Mouse (Mus musculus): Measurements from ENCODE around the gene Pias3. TPM values are rescaled to one million over a fixed set of nuclear protein-coding genes. Genes with fewer than 3 reads are reported as not detected.
A peak's percentile ranks its signal among the peaks of the same experiment; 100 is the strongest.
"Not testable (repeated sequence)": the region's sequence is repeated elsewhere in the genome, so short reads cannot be mapped to it uniquely, and the experiment has no call there.

The Pias3 gene
- polyA plus RNA-seq, 1 experiment from 2014 or later: 70.2 TPM

DNA sequence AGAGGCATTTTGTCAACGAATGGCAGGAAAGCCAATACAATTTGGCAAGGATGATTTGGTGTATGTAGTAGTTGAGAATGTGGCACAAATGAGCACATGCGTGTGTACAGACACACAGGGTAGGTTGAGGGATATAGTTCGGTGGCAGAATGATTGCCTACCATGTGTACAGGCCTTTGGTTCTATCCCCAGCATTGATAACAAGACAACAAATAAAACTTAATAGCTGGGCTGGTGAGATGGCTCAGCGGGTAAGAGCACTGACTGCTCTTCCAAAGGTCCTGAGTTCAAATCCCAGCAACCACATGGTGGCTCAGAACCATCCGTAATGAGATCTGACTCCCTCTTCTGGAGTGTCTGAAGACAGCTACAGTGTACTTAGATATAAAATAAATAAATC lies 10.1 kb upstream of the Pias3 start:
- not testable (repeated sequence) for H3K9ac ChIP-seq (replicated peaks); H3K36me3 ChIP-seq; H3K4me1 ChIP-seq (replicated peaks); ATAC-seq (ENCODE audit: insufficient number of reproducible peaks, insufficient read depth, low FRiP score, low TSS enrichment, low read depth); H3K4me2 ChIP-seq; H3K4me3 ChIP-seq (replicated peaks); H3K9me3 ChIP-seq; H3K27ac ChIP-seq
- H3K27me3 ChIP-seq: peaks cover 39% of the 10 kb centered on the region
- 96% methylated on average over 5 of the region's 5 CpGs for WGBS

DNA sequence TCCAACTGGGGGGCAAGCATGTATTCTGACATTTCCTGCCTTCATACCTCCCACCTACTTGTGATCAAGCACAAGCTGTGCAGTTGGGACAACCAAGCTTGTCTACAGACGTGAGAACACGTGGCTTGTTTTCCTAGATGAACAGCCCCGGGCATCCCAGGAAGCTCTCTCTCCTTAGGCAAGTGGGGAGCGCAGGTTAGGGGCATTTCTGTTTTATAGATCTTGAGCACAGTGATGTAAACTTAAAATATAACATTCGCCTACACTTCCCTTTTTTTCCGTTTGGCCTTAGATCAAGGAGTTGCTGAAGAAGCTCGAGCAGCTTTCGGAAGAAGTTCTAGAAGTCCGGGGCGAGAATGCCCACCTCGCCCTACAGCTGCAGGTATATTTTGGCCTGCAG lies 7.3 kb upstream of the Pias3 start:
- H3K27ac ChIP-seq: no peak overlapping the region
- peaks cover 27% of the 10 kb centered on the region for H3K27me3 ChIP-seq
- no peaks in the 10 kb centered on the region for H3K9me3 ChIP-seq
- no peak overlapping the region for H3K4me2 ChIP-seq
- H3K4me3 ChIP-seq (replicated peaks): no peak overlapping the region
- 78% methylated on average over 11 of the region's 11 CpGs for WGBS
- ATAC-seq (ENCODE audit: insufficient number of reproducible peaks, insufficient read depth, low FRiP score, low TSS enrichment, low read depth): no peak
- H3K4me1 ChIP-seq (replicated peaks): 0 out of 2 replicates have a peak, but pooled peaks cover 7% of the 10 kb centered on the region
- H3K9ac ChIP-seq (replicated peaks): no peak overlapping the region
- no peaks in the 10 kb centered on the region for H3K36me3 ChIP-seq

DNA sequence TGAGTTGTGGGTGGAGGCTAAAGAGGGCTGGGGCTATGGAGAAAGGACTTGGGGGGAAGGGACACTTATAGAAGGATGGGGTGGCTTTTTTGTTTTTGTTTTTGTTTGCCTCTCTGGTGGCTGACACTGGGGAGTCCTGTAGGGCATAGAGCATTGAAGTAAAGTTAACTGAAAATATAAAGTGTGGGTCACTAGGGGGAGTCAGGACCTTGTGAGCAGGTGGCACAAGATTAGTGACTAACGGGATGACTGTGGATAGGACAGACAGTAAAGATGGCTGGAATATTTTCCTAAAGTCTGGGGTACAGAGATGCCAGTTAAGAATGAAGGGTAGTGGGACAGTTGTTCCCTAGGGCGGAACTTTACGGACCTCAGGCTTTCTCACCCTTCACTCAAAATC lies 5.9 kb upstream of the Pias3 start:
- ATAC-seq (ENCODE audit: insufficient number of reproducible peaks, insufficient read depth, low FRiP score, low TSS enrichment, low read depth): no peak
- no peak overlapping the region for H3K27ac ChIP-seq
- H3K4me1 ChIP-seq (replicated peaks): peaks cover 5% of the 10 kb centered on the region; the same call in 1 of the 2 replicates
- no peak overlapping the region for H3K4me3 ChIP-seq (replicated peaks)
- no peaks in the 10 kb centered on the region for H3K9me3 ChIP-seq
- H3K4me2 ChIP-seq: no peak overlapping the region
- no peaks in the 10 kb centered on the region for H3K36me3 ChIP-seq
- H3K27me3 ChIP-seq: peaks cover 12% of the 10 kb centered on the region
- no peak overlapping the region for H3K9ac ChIP-seq (replicated peaks)
- WGBS: 51% methylated on average over 3 of the region's 3 CpGs

DNA sequence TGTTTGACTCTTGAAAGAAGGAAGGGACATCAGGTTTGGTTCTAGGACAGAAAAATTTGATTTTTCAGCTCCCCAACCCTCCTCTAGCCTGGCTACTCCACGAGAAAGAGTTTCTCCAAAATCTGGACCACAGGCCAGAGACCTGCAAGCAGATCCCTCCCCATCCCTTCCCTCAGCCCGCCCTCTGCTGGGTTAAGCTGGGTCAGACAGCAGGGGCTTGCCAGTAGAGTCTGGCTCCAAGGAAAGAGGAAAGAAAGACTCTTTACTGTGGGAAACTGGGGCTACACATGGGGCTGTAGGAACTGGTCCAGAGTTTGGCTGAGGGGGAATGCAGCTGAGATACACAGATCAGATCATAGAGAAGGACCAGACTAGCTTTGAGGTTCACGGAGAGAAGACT lies 3.7 kb upstream of the Pias3 start:
- no peak for ATAC-seq (ENCODE audit: insufficient number of reproducible peaks, insufficient read depth, low FRiP score, low TSS enrichment, low read depth)
- Histone ChIP-seq H3K36me3 (no peaks in the 10 kb centered on the region), H3K27ac (no peak overlapping the region), H3K9me3 (no peaks in the 10 kb centered on the region), H3K27me3 (0 out of 2 replicates have a peak, but pooled peaks cover 6% of the 10 kb centered on the region), H3K4me1 (replicated peaks) (peaks cover 16% of the 10 kb centered on the region), H3K4me3 (replicated peaks) (no peak overlapping the region), H3K9ac (replicated peaks) (no peak overlapping the region), H3K4me2 (no peak overlapping the region)
- 25% methylated on average over 3 of the region's 3 CpGs for WGBS

DNA sequence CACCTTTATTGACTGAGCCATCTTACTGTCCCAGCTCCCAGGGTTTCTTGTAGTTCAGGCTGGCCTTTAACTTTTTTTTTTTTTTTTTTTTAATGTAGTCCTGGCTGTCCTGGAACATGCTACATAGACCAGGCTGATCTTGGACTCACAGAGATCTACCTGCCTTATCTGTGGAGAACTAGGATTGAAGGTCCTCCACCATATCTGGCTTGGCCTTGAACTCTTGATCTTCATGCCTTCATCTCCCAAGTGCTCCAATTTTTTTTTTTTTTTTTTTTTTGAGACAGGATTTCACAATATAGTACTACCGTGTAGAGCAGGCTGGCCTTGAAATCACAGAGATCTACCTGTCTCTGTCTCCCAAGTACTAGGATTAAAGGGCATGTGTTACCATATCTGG lies 2.6 kb upstream of the Pias3 start:
- no peaks in the 10 kb centered on the region for H3K36me3 ChIP-seq
- ATAC-seq (ENCODE audit: insufficient number of reproducible peaks, insufficient read depth, low FRiP score, low TSS enrichment, low read depth): no peak
- H3K4me3 ChIP-seq (replicated peaks): no peak overlapping the region
- no peak overlapping the region for H3K27ac ChIP-seq
- no peak overlapping the region for H3K4me2 ChIP-seq
- peaks cover 23% of the 10 kb centered on the region for H3K4me1 ChIP-seq (replicated peaks)
- no peaks in the 10 kb centered on the region for H3K9me3 ChIP-seq
- 72% methylated on average over 1 of the region's 1 CpGs for WGBS
- no peak overlapping the region for H3K9ac ChIP-seq (replicated peaks)
- 0 out of 2 replicates have a peak, but pooled peaks cover 6% of the 10 kb centered on the region for H3K27me3 ChIP-seq

DNA sequence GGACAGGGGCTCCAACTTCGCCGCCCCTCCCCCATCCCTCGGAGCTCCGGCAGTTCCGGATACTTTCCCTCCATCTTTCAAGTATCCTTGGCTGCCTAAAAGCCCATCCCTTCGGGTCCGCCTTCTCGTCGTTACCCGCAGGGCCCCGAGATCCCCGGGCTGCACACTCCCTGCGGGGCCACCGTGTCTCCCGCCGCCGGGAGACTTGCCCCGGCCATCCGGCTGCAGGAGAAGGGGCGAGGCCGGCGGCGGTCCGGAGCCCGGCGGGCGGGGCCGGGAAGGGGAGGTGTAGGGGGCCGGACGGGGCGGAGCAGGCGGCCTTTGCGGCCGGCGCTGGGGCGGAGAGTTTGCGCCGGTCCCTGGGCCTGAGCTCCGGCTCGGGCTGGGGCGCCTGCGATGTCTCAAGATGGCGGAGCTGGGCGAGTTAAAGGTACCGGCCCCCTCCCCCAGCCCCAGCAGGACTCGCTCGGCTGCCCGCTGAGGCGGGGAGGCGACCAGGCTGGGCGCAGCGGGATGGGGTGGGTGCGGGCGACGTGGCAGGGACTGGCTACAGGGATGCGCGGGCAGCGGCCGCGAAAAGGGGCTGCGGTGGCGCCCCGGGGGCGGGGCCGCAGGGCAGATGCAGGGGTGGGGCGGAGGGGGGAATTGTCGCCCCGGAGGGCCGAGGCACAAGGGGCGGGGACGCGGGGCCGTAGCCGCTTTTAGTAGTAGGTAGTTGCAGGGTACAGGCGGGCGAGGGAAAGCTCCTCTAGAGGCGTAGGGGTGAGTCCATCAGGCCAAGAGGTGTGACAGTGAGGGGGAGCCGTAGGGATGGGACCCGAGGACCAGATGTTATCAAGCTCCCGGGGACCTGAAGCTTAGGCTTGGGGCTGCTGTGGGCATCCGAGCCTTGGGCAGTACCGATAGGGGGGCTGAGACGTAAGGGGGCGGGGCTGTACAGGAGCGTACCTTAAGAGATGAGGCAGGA lies 865 bp downstream of the Pias3 start:
- Histone ChIP-seq H3K4me1 (replicated peaks) (peaks cover 32% of the 10 kb centered on the region), H3K27ac (peak overlapping the region; percentile 98), H3K9ac (replicated peaks) (peak overlapping the region; percentile 87), H3K36me3 (peaks cover 26% of the 10 kb centered on the region), H3K4me2 (peak overlapping the region; percentile 79), H3K4me3 (replicated peaks) (peak overlapping the region; percentile 83), H3K9me3 (no peaks in the 10 kb centered on the region), H3K27me3 (no peaks in the 10 kb centered on the region)
- peak; percentile 89 for ATAC-seq (ENCODE audit: insufficient number of reproducible peaks, insufficient read depth, low FRiP score, low TSS enrichment, low read depth)
- WGBS: under 1% methylated on average over 85 of the region's 85 CpGs

DNA sequence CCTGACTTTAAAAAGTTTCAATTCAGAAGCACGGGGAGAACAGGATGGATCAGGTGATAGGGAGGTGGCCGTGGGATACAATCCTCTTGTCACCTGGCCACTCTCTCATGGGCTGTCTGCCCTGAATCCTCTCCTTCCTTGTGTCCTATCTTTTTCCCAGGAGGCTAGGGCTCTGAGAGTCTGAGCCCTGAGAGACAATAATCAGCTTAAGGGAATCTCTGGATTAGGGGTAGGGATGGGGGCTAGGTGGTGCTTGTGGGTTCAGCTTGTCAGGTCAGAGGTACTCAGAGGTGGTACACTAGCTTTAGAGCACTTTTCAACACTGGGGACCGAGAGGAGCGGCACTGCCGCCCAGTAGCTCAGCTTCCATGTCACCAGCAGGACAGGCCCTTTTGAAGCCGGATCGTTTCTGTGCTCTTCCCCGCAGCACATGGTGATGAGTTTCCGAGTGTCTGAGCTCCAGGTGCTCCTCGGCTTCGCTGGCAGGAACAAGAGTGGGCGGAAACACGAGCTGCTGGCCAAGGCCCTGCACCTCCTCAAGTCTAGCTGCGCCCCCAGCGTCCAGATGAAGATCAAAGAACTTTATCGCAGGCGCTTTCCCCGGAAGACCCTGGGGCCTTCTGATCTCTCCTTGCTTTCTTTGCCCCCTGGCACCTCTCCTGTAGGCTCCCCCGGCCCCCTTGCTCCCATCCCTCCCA lies 3.0 kb downstream of the Pias3 start:
- H3K36me3 ChIP-seq: peaks cover 47% of the 10 kb centered on the region
- no peak overlapping the region for H3K9ac ChIP-seq (replicated peaks)
- H3K4me1 ChIP-seq (replicated peaks): peaks cover 32% of the 10 kb centered on the region
- 0 out of 2 replicates have a peak overlapping the region, but pooled peaks have one; percentile 21 for H3K4me2 ChIP-seq
- H3K27me3 ChIP-seq: no peaks in the 10 kb centered on the region
- WGBS: 27% methylated on average over 19 of the region's 19 CpGs
- no peak overlapping the region for H3K4me3 ChIP-seq (replicated peaks)
- no peak for ATAC-seq (ENCODE audit: insufficient number of reproducible peaks, insufficient read depth, low FRiP score, low TSS enrichment, low read depth)
- H3K9me3 ChIP-seq: no peaks in the 10 kb centered on the region
- no peak overlapping the region for H3K27ac ChIP-seq

DNA sequence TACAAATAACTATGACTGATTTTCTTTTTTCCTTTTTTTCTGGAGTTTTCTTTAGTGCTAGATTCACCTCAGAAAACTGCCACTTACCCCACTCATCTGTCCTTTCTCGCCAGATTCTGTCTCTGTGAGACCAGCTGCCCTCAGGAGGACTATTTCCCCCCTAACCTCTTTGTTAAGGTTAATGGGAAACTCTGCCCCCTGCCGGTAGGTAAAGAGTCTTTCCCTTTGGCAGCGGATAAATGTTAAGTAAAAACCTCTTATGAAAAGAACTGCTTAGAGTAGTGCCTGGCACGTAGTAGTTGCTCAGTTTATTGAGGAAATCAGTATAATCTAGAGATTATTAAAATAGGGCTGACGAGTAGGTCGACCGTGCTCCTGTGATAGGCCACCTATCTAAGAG lies 4.2 kb downstream of the Pias3 start:
- 59% methylated on average over 7 of the region's 7 CpGs for WGBS
- peaks cover 59% of the 10 kb centered on the region for H3K36me3 ChIP-seq
- H3K4me1 ChIP-seq (replicated peaks): peaks cover 26% of the 10 kb centered on the region
- H3K4me2 ChIP-seq: no peak overlapping the region
- H3K9me3 ChIP-seq: no peaks in the 10 kb centered on the region
- H3K27me3 ChIP-seq: no peaks in the 10 kb centered on the region
- H3K27ac ChIP-seq: no peak overlapping the region
- ATAC-seq (ENCODE audit: insufficient number of reproducible peaks, insufficient read depth, low FRiP score, low TSS enrichment, low read depth): no peak
- no peak overlapping the region for H3K9ac ChIP-seq (replicated peaks)
- H3K4me3 ChIP-seq (replicated peaks): no peak overlapping the region

DNA sequence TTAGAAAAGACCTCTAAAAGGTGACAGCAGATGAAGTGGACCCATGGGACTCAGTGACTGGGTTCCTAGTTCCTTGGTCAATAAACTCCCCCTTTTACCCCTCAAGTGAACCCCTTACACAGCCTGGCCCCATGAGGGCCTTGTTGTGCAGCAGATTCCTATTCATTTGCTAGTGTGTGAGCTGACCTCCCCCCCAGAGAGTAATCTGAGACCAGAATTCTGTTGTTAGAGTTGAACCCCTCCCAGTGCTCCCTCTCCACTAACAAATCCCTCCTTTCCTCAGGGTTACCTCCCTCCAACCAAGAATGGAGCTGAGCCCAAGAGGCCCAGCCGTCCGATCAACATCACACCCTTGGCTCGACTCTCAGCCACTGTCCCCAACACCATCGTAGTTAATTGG lies 4.8 kb downstream of the Pias3 start:
- peaks cover 61% of the 10 kb centered on the region for H3K36me3 ChIP-seq

DNA sequence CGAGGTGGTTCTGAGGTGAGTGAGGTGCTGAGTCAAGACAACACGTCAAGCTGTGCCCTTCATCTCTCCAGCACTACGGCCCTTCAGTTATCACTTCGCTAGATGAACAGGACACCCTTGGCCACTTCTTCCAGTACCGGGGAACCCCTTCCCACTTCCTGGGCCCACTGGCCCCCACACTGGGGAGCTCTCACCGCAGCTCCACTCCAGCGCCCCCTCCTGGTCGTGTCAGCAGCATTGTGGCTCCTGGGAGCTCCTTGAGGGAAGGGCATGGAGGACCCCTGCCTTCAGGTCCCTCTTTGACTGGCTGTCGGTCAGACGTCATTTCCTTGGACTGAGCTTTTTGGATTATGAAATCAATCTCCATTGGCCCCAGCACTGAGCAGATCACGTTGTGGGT lies 8.6 kb downstream of the Pias3 start:
- WGBS: 73% methylated on average over 11 of the region's 11 CpGs
- no peak overlapping the region for H3K4me3 ChIP-seq (replicated peaks)
- peaks cover 64% of the 10 kb centered on the region for H3K36me3 ChIP-seq
- H3K9ac ChIP-seq (replicated peaks): no peak overlapping the region
- peaks cover 5% of the 10 kb centered on the region; the same call in 1 of the 2 replicates for H3K4me1 ChIP-seq (replicated peaks)
- no peak overlapping the region for H3K27ac ChIP-seq
- H3K4me2 ChIP-seq: no peak overlapping the region
- peaks cover 13% of the 10 kb centered on the region for H3K27me3 ChIP-seq
- ATAC-seq (ENCODE audit: insufficient number of reproducible peaks, insufficient read depth, low FRiP score, low TSS enrichment, low read depth): no peak
- no peaks in the 10 kb centered on the region for H3K9me3 ChIP-seq

More for the DNA sequence above, 4.8 kb downstream of the Pias3 start:
- ATAC-seq (ENCODE audit: insufficient number of reproducible peaks, insufficient read depth, low FRiP score, low TSS enrichment, low read depth): no peak
- WGBS: 87% methylated on average over 4 of the region's 4 CpGs
- Histone ChIP-seq H3K9ac (replicated peaks) (no peak overlapping the region), H3K27ac (no peak overlapping the region; the same call in 1 of the 2 replicates), H3K4me2 (no peak overlapping the region), H3K4me1 (replicated peaks) (peaks cover 20% of the 10 kb centered on the region), H3K4me3 (replicated peaks) (no peak overlapping the region), H3K9me3 (no peaks in the 10 kb centered on the region), H3K27me3 (no peaks in the 10 kb centered on the region)

DNA sequence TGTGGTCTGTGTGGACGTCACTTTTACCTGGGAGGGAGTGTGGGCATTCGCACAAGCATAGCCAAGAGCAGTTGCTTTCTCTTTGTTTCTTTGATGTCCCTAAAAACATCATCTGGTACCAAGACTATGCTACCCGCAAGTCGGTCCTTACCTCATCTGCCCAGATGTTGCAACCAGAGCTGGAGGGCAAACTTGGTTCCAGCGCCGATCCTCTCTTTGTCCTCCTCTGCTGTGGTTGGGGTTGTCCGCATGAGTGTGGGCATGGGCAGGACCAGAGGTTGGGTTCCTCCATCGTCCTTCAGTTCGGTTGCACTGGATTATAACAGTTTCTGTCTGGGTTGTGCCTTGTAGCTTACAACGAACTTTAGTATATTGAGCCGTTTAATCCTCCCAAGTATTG lies 10.0 kb downstream of the Pias3 start:
- peaks cover 13% of the 10 kb centered on the region for H3K27me3 ChIP-seq
- no peak overlapping the region for H3K27ac ChIP-seq
- H3K36me3 ChIP-seq: peaks cover 64% of the 10 kb centered on the region
- 91% methylated on average over 11 of the region's 11 CpGs for WGBS
- H3K4me1 ChIP-seq (replicated peaks): peaks cover 5% of the 10 kb centered on the region; the same call in 1 of the 2 replicates
- no peaks in the 10 kb centered on the region for H3K9me3 ChIP-seq
- no peak overlapping the region for H3K9ac ChIP-seq (replicated peaks)
- no peak overlapping the region for H3K4me2 ChIP-seq
- no peak overlapping the region for H3K4me3 ChIP-seq (replicated peaks)
- ATAC-seq (ENCODE audit: insufficient number of reproducible peaks, insufficient read depth, low FRiP score, low TSS enrichment, low read depth): no peak
